Comparison of ENCODE assay signal across 15 mouse cellular contexts in the genomic region with DNA sequence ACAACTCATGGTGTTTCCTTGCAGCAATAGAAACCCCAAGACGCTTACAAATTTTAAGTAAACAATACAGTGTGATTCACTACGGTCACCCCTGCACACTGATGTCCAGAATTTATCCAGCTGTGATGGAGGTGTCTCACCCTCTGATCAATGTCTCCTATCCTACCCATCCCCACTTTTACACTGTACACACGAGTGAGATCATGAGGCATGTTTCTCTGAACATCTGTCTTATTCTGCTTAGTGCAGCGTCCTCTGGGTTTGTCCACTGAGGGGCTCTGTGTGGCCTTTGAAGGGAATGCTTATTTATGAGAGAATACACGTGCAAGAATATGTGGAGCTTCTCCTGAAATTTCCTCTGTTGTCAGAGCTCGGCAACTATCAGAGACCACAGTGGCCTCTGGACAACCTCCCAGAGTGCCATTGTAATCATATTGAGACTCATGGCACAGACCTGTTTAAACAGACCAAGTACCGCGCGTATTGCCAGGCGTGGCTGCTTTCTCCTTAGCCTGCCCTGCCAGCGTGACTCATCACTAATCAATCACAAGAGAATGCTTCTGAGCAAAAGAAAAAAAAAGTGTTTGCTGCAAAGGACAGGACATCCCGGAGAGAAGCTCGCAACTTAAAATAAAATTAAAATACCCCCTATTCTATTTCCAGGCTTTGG. TPM values are rescaled to one million over a fixed set of nuclear protein-coding genes. Genes with fewer than 3 reads are reported as not detected.
A peak's percentile ranks its signal among the peaks of the same experiment; 100 is the strongest.
DNase-seq lines count a peak whose midpoint lies in the region; ATAC-seq and TF ChIP-seq lines count a peak whose summit lies in the region.
"Had no signal": no experiment of that assay in that cellular context is flagged by ENCODE, and none has a peak within 500 bp of the region (broad histone marks: within the 10 kb centered on the region; RNA-seq: fewer than 3 reads in every experiment).

No protein-coding gene starts in this region.

- H3K9ac ChIP-seq in intestine, postnatal 0 days (ENCODE audit: low read depth, low read length) = no peak overlapping the region
- H3K9ac ChIP-seq in liver, embryonic 11.5 days (ENCODE audit: low read depth, low read length) = no peak overlapping the region
- H3K9ac ChIP-seq: liver, embryonic 14.5 days had no signal

- TF ChIP-seq CTCF in intestine, postnatal 0 days (IDR thresholded peaks at IDR 0.05; ENCODE audit: low read depth) = no peak

- no peaks in the 10 kb centered on the region for H3K4me1 ChIP-seq in intestine, postnatal 0 days (replicated peaks; ENCODE audit: control insufficient read depth, insufficient read depth, low read length)
- H3K4me1 ChIP-seq in liver, embryonic 11.5 days (replicated peaks; ENCODE audit: control insufficient read depth, insufficient read depth, low read length) = no peaks in the 10 kb centered on the region

- H3K9me3 ChIP-seq in intestine, postnatal 0 days (ENCODE audit: control insufficient read depth) = no peaks in the 10 kb centered on the region
- H3K9me3 ChIP-seq in liver, embryonic 11.5 days (ENCODE audit: control insufficient read depth, low read length) = no peaks in the 10 kb centered on the region
- H3K9me3 ChIP-seq: embryonic facial prominence, embryonic 10.5 days had no signal

- no peaks in the 10 kb centered on the region for H3K27me3 ChIP-seq in intestine, postnatal 0 days (replicated peaks; ENCODE audit: control insufficient read depth, insufficient read depth, low read length)
- no peaks in the 10 kb centered on the region for H3K27me3 ChIP-seq in liver, embryonic 11.5 days (replicated peaks; ENCODE audit: control insufficient read depth, insufficient read depth, low read length)

- peak; percentile 73 for ATAC-seq in intestine, postnatal 0 days
- ATAC-seq in liver, embryonic 11.5 days (replicated peaks; ENCODE audit: low FRiP score) = no peak

- H3K4me3 ChIP-seq in intestine, postnatal 0 days (ENCODE audit: low read depth, low read length) = no peak overlapping the region
- H3K4me3 ChIP-seq in liver, embryonic 11.5 days (ENCODE audit: low read depth, low read length) = no peak overlapping the region
- H3K4me3 ChIP-seq: embryonic facial prominence, embryonic 10.5 days had no signal

- peak; percentile 47 to 79 for DNase-seq in adrenal gland, adult (ENCODE audit: inconsistent age in 2 of 2, low spot score in 1 of 2)
- no peak for DNase-seq in adrenal gland, postnatal 4 days (ENCODE audit: low spot score in 2 of 2)
- peak; percentile 15 to 36 for DNase-seq in urinary bladder, postnatal 36 days (ENCODE audit: low spot score in 2 of 2)
- DNase-seq in urinary bladder, postnatal 10 days (ENCODE audit: low spot score) = no peak
- no peak for DNase-seq in layer of hippocampus, postnatal 25 days (ENCODE audit: extremely low spot score in 1 of 2, low spot score in 1 of 2)
- DNase-seq in liver, embryonic 11.5 days (ENCODE audit: low spot score) = no peak
- DNase-seq in cerebellum, adult 18-20 months = no peak
- DNase-seq: cerebellum, adult 8-10 months; kidney, adult 18-20 months; right cerebral cortex, postnatal 14 days; thymus, postnatal 25 days had no signal

- no peak overlapping the region for H3K4me2 ChIP-seq in intestine, postnatal 0 days (replicated peaks; ENCODE audit: low read depth)
- no peak overlapping the region for H3K4me2 ChIP-seq in liver, embryonic 11.5 days

- no peaks in the 10 kb centered on the region for H3K36me3 ChIP-seq in intestine, postnatal 0 days (ENCODE audit: control insufficient read depth, insufficient read depth)
- H3K36me3 ChIP-seq in liver, embryonic 11.5 days (ENCODE audit: control insufficient read depth, insufficient read depth, low read length) = no peaks in the 10 kb centered on the region
- H3K36me3 ChIP-seq: embryonic facial prominence, embryonic 10.5 days had no signal

- H3K27ac ChIP-seq in intestine, postnatal 0 days (ENCODE audit: low read depth, low read length) = no peak overlapping the region
- no peak overlapping the region for H3K27ac ChIP-seq in liver, embryonic 11.5 days (ENCODE audit: low read depth, low read length)
- H3K27ac ChIP-seq: embryonic facial prominence, embryonic 10.5 days; liver, embryonic 14.5 days had no signal

- 34% methylated on average over 13 of the region's 13 CpGs for WGBS in intestine, postnatal 0 days
- WGBS in liver, embryonic 11.5 days = 62% methylated on average over 13 of the region's 13 CpGs

RNA-seq across cellular contexts. Expression of a gene that starts 36.9 kb away (rescaled TPM):
- 10 to 100 TPM; 22.6 to 26.6 TPM for total RNA-seq in adrenal gland, postnatal 4 days (2021)
- polyA plus RNA-seq in intestine, postnatal 0 days (2015; fragmentation: Nextera tagmentation; extraction: Ambion mirVana) = 3.7 and 5.1 TPM in 2 replicates
- 10 to 100 TPM; 17.6 to 20.6 TPM for total RNA-seq in layer of hippocampus, postnatal 25 days (2021)
- polyA plus RNA-seq in liver, embryonic 11.5 days (2014; fragmentation: Nextera tagmentation; extraction: Ambion mirVana) = 2.3 and 2.8 TPM in 2 replicates
- total RNA-seq: megakaryocyte-erythroid progenitor cell, adult 5-6 weeks had no signal

Comparison
In these comparisons a context has a peak if more than half of its experiments do, and no peak if none do; other contexts are left out.
1. DNase-seq: peak in adrenal gland, adult (2 of 2) and urinary bladder, postnatal 36 days (2 of 2); none in adrenal gland, postnatal 4 days (0 of 2), urinary bladder, postnatal 10 days (single experiment), layer of hippocampus, postnatal 25 days (0 of 2), liver, embryonic 11.5 days (single experiment) and cerebellum, adult 18-20 months (0 of 2).